Mouse (Mus musculus) inflammation-experienced regulatory T-cells, adult 6 months (primary cell): ENCODE data around the gene E2f1. TPM values are rescaled to one million over a fixed set of nuclear protein-coding genes. Genes with fewer than 3 reads are reported as not detected.

Source experiments
- ATAC-seq: one replicate; pipeline ENCODE4 v1.8.0; 2017
- polyA plus RNA-seq, 3 experiments: library from polyadenylated mRNA; unstranded; fragments of 100-300 nt; shearing (Covaris generic); gene quantifications; one replicate each; pipeline ENCODE4 v1.2.1; 2017

E2f1 gene
- polyA plus RNA-seq, 3 experiments from 2014 or later: 1.3 to 2.6 (median 1.5) TPM

DNA sequence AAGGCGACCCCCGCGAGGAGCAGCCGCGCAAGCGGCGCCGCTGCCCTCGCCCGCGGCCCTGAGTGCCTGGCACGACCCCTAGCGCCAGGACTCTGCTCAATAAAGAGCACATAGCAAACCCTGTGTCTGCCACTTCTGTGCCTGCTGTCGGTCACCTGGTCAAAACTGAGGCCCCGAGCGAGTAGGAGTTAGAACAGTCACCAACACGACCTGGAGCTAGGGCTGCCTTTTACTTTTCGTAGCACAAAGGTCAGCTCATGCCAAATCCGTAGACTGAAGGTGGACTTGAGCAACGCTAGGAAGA is 19.9 kb downstream of the E2f1 start:
- ATAC-seq: no peak

DNA sequence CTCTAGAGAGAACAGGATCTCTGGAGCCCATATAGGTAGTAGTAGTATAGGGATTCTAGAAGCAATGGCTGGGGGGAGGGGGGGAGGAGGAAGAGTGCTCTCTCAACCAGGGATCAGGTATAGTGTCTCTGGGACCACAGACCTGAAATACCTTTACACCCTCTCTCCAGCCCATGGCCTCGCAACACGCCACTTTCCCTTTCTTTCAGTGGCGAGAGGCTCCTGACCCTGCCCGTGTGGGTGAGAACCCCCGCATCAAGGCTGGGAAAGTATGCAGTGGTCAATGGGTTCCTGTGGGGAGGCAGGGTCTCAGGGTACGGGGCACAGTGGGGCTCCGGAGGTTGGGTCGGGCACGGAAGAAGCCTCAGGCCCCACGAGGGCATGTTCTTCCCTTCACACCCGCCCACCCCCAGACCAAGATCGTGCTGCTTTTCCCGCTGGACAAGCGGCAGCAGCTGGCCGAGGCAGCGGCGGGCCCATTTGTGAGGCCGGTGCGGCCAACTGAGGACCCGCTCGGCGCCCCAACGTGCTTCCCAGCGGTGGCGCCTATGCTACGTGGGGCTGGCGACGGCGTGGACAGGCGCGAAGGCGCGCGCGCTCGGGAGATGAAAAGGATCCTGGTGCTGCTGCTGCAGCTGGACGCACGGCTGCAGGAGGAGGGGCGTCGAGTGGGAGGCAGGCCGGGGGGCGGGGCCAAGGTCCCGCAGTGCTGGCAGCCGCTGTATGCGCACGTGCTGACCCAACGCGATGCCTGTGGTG is 20.4 kb downstream of the E2f1 start:
- no peak for ATAC-seq

DNA sequence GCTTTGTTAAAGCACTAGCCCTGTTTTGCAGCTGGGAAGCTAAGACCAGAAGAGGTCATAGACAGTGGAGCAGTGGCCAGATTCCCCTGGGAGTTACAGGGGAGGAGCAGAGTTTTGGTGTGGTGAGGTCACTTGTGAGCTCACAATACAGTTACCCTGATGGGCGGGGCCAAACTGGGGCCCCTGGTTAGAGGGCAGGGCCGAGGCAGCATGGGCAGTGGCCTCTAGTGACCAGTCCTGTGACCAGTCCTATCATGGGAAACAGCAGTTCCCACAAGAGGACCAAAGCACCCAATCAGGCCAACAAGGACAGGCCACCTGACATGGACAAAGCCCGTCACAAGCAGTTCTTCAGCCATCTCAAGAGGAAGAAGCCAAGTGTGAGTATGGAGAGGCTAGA is 21.0 kb downstream of the E2f1 start:
- no peak for ATAC-seq

DNA sequence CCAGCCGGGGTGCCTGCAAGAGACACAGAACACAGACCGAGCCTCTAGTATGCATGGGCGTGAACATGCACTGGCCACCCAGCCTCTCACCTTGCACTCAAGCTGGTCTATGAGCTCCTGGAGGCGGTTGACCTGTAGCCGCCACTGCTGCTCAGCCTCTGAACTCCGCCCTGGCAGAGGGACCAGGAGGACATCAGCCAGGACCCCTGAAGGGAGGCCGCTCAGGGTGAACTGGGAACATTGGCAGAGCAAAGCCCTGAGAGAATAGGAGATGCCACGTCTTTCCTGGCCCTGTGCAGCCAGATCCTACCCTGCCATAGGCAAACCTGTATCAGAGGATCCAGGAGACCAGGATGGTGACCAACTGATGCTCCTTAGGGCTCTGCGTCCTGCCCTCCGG is 23.0 kb downstream of the E2f1 start, which contains the start of gene 1700003F12Rik:
Gene 1700003F12Rik, plus strand, starts transcription at position 375 of the 400 bp plus-strand sequence.
- ATAC-seq: no peak

DNA sequence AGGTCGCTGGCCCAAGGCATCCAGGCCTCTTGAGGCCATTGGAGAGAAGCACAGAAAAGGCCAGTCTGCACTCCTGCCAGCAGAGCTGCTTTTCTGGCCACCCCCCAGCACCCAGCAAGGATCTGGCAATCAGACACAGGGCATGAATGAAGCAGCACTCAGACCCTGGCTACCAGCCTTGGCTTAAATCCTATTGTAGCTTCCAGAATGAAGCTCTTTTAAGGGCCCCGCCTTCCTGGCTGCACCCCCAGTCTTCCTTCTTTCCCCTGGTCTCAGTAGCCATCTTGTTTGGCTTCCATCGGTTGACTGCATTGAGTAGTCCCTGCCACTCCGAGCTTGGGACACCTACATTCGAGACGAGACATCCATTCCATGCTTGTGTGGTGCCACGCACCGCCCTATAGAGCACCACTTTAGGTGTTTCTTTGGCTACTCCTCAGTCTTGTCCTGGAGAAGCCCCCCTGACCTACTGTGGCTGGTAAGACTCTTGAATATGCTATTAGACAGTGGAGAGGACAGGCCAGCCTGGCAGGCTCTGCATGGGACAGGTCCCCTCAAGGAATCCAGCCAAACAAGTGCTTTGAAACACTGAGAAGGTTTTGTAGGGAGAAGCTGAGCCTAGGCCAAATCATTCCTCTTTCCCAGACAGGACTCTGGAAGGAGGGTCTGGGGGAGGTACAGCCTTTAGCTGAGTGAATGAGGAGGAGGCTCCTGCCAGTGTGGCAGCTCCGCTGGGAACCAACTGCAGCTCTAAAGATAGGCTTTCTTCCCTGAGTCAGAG is 25.9 kb downstream of the E2f1 start:
- no peak for ATAC-seq

DNA sequence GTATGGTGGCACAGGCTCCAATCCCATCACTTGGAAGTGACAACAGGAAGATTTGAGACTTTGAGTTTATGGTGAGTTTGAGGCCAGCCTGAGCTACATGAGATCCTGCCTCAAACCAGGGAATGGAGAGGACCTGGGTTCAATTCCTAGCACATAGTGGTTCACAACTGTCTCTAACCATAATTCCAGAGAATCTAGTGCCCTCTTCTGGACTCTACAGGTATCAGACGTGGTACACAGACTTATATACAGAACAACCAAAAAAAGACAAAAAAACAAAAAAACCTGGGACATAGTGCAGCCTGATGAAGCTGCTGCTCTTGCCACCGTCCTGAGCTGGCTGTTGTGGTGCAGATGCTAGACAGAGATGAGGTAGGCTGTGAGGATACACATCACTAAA is 28.1 kb downstream of the E2f1 start:
- no peak for ATAC-seq

DNA sequence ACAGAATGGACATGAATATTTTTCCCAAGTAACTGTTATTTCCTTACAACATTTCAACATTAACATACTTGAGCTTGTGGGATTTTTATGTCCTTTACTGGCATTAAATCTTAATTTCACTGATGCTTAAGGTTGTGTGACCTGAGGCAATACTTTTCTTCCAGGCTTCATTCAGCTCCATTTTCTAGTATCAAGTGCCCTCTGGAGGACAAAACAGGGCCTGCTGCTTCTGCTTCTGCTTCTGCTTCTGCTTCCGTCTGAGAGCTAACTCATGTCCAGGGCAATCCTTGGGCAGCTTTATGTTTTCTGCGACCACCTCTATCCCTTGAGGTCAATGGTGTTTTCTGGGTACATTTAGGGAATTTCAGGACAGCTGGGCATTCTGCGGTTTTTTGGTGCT is 30.0 kb downstream of the E2f1 start:
- ATAC-seq: no peak

DNA sequence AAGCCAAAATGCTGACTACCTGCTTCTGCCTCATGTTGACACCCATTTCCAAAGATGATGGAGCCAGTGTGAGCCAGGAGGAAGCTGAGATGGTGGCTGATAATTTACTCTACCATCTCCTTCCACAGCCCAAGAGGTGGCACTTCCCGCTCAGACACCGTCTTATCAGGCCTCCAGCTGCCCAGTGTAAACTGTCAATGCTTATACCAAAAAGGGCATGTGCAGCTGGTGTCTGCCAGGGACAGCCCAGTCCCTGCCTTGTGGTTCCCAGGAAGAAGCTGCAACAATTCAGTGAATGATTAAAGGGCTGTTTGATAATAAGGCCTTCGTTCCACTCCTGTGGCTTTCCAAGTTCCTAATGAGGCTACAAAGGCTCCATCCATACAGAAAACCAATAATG is 31.0 kb downstream of the E2f1 start:
- no peak for ATAC-seq

DNA sequence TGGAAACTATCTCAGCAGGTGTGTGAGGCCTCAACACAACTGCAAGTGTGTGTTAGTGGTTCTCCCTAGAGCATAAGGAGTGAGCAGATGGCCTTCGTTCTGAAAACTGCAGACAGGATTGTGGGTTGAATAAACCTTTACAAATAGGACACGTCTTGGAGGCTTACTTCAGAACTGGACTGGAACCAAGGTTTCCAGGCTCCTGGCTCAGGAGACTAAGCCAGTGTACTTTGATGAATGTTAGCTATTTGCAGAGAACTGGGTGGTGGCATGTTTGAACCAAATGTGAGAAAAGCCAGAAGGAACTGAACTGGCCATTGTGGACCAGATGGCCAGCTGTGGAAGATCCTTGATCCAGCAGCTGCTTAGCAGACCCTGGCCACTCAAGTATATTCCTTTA is 31.4 kb downstream of the E2f1 start:
- ATAC-seq: no peak

DNA sequence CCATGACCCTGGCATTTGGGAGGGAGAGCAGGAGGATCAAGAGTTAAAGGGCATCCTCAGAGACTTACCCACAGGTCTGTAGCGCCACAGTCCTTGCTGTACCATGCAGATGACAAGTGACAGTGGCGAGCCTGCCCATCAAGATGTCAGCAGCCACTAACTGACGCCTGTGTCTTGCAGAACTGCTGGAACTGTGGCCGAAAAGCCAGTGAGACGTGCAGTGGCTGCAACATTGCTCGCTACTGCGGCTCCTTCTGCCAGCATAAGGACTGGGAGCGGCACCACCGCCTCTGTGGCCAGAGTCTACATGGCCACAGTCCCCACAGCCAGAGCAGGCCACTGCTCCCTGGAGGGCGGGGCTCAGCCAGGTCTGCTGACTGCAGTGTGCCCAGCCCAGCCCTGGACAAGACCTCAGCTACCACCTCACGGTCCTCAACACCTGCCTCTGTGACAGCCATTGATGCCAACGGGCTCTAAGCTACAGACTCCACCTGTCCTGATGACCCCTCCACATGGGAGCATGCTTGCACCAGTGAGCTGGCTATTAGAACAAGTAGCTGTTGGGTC is 34.9 kb downstream of the E2f1 start:
- ATAC-seq: no peak

DNA sequence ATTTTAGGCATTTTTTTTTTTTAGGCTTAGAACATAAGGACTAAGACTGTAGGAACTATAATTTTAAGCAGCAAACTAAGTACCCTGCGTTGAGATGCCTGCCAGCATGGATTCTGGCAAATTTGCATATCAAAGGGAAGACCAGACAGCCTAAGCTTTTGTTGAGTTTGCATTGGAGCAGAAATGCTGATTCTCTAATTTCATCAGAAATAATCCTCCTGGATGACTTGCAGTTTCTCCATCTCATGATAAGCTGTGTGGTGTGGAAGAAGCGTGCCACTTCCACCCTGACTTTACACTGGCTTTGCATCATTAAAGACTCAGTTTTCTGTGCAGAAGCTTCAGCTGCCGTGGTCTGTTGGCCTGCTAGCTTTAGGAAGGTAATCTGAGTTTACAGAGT is 36.8 kb downstream of the E2f1 start:
- ATAC-seq: no peak

DNA sequence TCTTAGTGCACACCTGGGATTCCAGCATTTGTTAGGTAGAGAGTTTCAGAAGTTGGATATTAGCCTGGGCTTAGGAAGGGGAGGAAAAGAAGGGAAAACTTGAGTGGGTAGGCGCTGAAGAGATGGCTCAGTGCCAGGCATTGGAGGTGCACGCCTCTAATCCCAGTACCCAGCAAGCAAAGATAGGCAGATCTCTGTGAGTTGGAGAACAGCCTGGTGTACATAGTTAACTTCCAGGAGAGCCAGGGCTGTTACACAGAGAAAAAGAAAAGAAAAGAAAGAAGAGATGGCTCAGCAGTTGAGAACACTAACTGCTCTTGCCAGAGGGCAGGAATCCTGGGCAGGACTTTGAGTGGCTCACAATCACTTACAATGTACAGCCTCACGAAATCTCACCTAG is 43.2 kb downstream of the E2f1 start:
- no peak for ATAC-seq

DNA sequence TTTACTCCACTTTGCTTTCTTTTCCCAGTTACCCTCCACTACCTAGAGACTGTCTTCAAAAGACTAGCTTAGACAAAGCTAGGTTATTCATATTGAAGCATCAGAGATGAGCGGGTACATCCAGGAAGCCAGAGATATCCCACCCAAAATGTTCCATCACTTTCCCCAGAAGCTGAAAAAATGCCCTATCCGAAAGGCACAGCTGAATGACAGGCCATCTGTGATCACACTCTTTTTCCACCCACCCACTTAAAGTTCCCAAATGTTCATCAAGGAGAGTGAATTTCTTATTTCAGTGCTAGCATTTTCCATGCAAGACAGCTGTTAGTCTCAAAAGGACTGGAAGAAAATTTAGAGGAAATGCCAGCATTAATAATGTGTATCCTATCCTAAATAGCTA is 44.4 kb downstream of the E2f1 start:
- ATAC-seq: no peak

DNA sequence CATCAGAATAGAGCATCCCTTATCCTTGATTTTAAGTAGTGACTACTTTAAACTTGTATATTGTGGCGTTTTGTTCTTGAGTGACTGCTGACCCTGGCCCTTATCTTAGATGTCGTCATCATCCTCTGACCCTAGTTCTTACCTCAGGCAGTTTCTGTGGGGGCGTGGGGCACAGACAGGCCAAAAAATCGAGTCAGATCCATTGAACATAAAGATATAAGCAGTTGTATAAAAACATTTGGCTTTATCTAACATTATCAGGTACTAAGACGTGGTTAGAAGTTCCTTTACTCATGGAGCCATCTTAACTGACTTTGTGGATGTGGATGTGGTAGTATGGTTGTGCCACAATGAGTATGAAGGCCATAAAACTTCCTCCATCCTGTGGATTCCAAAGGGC is 47.4 kb downstream of the E2f1 start:
- ATAC-seq: no peak

DNA sequence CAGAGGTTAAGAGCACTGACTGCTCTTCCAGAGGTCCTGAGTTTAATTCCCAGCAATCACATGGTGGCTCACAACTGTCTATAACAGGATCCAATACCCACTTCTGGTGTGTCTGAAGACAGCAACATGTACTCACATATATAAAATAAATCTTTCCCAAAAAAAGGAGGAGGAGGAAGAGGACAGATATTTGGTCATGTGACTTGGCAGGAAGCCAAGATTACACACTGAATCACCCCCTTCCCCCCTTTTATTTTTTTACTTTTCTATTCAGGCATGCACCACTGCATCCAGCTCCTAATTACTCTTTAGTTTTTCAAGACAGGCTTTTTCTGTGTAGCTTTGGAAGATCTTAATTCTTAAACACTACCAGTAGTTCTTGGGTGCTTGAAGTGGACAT is 48.2 kb downstream of the E2f1 start:
- no peak for ATAC-seq

DNA sequence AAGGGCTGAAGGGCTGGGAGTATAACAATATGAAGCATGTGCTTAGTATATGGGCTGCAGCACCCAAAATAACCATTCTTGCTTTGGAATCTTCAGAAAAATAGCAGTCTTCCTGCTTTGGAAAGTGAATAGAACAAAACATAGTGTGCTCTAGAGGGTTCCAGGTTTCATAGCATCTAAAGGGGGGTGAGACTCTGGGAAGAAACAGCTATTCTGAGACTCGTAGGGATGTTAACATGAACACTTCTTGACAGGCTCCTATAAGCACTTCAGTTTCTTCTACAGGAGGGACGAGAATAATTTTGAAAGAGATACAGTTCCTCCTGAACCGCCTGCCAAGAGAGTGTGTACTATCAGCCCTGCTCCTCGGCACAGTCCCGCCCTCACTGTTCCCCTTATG is 52.3 kb downstream of the E2f1 start:
- ATAC-seq: no peak

DNA sequence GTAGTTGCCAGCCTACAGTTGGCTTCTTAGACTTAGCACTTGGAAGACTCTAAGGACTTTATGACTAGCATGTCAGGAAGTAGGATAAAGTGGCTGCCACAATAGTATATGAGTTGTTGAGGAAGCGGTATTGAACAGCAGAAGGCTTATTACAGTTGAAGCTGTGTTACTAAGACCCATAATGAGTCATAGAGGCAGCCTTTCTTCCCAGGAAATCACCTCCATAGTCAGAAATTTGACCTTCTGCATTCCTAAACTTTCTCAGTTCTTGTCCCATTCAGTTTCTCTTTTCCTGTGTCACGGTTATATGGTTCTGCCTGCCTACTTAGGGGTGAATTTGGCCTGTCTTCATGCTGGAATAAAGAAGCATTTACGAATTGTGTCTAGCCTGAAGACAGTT is 52.7 kb downstream of the E2f1 start:
- no peak for ATAC-seq

DNA sequence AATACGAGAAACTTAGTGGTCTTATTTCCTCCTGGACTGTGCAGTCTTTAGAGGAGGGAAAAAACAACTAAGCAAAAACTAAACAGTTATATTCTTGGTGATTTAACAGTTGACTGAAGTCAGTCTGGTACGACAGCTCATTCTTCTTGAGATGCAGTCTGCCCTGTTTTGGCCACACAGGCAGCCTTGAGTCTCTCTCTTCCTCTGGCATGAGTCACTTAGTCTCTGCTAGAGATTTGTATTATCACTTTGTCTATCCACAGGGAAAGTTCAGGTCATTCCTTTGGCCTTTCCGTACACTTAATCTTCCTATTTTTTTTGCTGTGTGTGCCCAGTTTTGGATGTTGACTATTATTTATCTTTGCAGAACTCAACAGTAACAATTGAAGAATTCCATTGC is 59.6 kb downstream of the E2f1 start:
- ATAC-seq: no peak

Other genes with a start within 250 kb of the E2f1 start
- 10 to 100 TPM; 14.7 to 89.3 (median 50.7) TPM for gene Cdk5rap1, start 196.9 kb downstream of the E2f1 start, polyA plus RNA-seq
- not detected for gene Snta1, start 161.8 kb downstream of the E2f1 start, polyA plus RNA-seq
- 10 to 100 TPM; 18.9 to 26.6 (median 25.6) TPM for gene Cbfa2t2, start 133.4 kb downstream of the E2f1 start, polyA plus RNA-seq
- not detected for gene 1700003F12Rik, start 22.8 kb downstream of the E2f1 start, polyA plus RNA-seq
- gene Actl10, start 18.1 kb downstream of the E2f1 start, polyA plus RNA-seq: not detected
- 1 to 10 TPM in 2 of 3 experiments, not detected in 1; 1.1 TPM for gene Necab3, start 11.0 kb downstream of the E2f1 start, polyA plus RNA-seq
- gene Pxmp4, start 33.8 kb upstream of the E2f1 start, polyA plus RNA-seq: 10 to 100 TPM; 15.1 to 21.3 (median 20.2) TPM
- under 1 TPM in 2 of 3 experiments, not detected in 1; 0.59 to 0.88 TPM for gene Zfp341, start 43.4 kb upstream of the E2f1 start, polyA plus RNA-seq
- not detected for gene 4930519P11Rik, start 43.5 kb upstream of the E2f1 start, polyA plus RNA-seq
- gene Chmp4b, start 81.8 kb upstream of the E2f1 start, polyA plus RNA-seq: 1 to 10 TPM; 2.8 to 6.5 (median 5.4) TPM
- not detected for gene Gm14214, start 200.1 kb upstream of the E2f1 start, polyA plus RNA-seq
- 10 to 100 TPM in 2 of 3 experiments, 1 to 10 TPM in 1; 8.0 to 32.4 (median 15.7) TPM for gene Raly, start 221.2 kb upstream of the E2f1 start, polyA plus RNA-seq
- not detected for gene a, start 221.5 kb upstream of the E2f1 start, polyA plus RNA-seq